Mouse (Mus musculus): ENCODE data around the gene Mapk14. TPM values are rescaled to one million over a fixed set of nuclear protein-coding genes. Genes with fewer than 3 reads are reported as not detected.

Mapk14 gene
- total RNA-seq (2023), result 99.8 to 110 TPM (median 102 TPM) in 4 replicates

GRCm38 (mm10) chr17:28690776-28691686 lies at the start of gene Mapk14:
TSS of gene Mapk14 (plus strand) at chr17:28691329.

DNA sequence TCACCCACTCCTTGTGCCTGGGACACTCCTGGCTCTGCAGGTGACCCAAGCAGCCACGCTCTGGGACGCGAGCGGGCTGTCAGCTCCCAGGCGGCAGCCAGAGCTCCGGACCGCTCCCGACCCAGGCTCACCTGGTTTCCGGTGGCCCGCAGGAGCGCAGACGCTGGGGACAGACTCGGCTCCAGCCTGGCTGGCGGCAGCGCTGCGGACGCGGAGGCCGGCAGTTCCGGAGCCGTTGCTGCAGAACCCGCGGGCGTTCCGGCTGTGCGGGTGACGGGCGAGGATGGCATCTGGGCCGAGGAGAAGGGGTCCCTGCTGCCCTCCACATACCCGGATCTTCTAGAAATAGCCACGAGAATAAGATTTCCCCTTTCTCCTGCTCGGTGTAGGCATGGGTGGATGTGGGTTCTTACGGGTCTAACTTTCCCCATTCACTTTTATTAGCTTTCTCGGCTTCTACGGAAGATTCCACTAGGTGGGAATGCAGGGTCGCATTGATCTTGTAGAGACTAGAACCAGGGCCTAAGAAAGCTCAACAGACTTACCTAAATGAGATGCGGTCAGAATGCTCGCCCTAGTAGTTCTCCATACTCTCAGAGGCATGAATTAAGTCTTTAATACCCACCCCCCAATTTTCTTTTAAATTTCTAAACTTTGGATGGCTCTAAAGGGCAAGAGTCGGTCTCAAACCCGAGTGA lies 1.4 kb upstream of the Mapk14 start, which contains the start of gene Slc26a8:
TSS of gene Slc26a8 (minus strand) at position 648 of the 698 bp plus-strand sequence.

GRCm38 (mm10) chr17:28725783-28726182 lies 34.7 kb downstream of the Mapk14 start, which contains the start of gene AC170998.1:
TSS of gene AC170998.1 (plus strand) at chr17:28726083.

DNA sequence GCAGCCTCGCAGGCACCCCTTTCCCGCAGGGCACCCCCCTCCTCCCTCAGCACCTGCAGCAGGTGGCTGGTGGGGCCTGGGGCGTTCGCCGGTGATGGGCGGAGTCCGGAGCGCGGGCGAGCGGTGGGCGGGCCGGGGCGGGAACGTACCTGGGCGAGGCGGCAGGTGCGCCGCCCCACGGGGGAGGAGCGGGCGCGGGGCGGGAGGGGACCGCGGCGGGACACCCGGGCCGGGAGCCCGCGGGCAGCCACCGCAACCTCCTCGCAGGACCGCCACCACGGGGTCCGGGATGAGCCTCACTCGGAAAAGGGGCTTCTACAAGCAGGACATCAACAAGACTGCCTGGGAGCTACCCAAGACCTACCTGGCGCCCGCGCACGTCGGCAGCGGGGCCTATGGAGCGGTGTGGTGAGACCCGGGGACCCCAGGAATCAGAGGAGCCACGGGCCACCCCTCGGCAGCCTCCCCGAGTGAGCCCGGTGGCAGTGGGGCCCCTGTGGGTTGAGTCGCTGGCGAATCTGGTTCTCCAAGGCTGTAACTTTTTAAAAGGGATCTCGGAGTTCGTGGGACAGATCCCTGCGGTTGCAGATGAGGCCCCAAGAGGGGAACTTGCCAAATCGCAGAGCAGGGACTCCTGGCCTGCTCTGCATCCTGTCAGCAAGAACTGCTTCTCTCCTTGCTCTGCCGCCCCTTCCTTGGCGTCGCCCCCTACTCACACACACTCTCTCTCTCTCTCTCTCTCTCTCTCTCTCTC lies 78.2 kb downstream of the Mapk14 start, which contains the start of gene Mapk13:
TSS of gene Mapk13 (plus strand) at position 177 of the 754 bp plus-strand sequence.

Other genes starting within 250 kb of the Mapk14 start
- 17.3 to 25.2 TPM (median 20.0 TPM) in 4 replicates for gene Fkbp5, start 173.8 kb upstream of the Mapk14 start, total RNA-seq (2023)
- 0.49 TPM in 1 of 4 replicates, not detected in the others for gene Armc12, start 160.5 kb upstream of the Mapk14 start, total RNA-seq (2023)
- gene Clpsl2, start 141.9 kb upstream of the Mapk14 start, total RNA-seq (2023), result not detected in 4 replicates
- gene Clps, start 130.6 kb upstream of the Mapk14 start, total RNA-seq (2023), result not detected in 4 replicates
- not detected in 4 replicates for gene Lhfpl5, start 115.7 kb upstream of the Mapk14 start, total RNA-seq (2023)
- 98.1 to 115 TPM (median 107 TPM) in 4 replicates for gene Srpk1, start 68.6 kb upstream of the Mapk14 start, total RNA-seq (2023)
- gene Slc26a8, start 1.1 kb upstream of the Mapk14 start, total RNA-seq (2023), result 1.6 to 1.9 TPM (median 1.8 TPM) in 4 replicates
- 7.3 to 8.5 TPM (median 7.7 TPM) in 4 replicates for gene AC170998.1, start 34.8 kb downstream of the Mapk14 start, total RNA-seq (2023)
- 0.78 TPM in 1 of 4 replicates, not detected in the others for gene Mapk13, start 78.0 kb downstream of the Mapk14 start, total RNA-seq (2023)
- 57.6 to 84.2 TPM (median 60.5 TPM) in 4 replicates for gene Brpf3, start 109.8 kb downstream of the Mapk14 start, total RNA-seq (2023)
- gene Pnpla1, start 167.1 kb downstream of the Mapk14 start, total RNA-seq (2023), result 0.12 to 0.18 TPM in 2 of 4 replicates, not detected in the others
- gene 4930539E08Rik, start 224.0 kb downstream of the Mapk14 start, total RNA-seq (2023), result 0.23 to 0.57 TPM in 2 of 4 replicates, not detected in the others

All from B cell, adult 62 days (primary cell).